Mouse (Mus musculus): Measurements from ENCODE around the gene Rngtt. TPM values are rescaled to one million over a fixed set of nuclear protein-coding genes. Genes with fewer than 3 reads are reported as not detected.
"Not testable (repeated sequence)": the region's sequence is repeated elsewhere in the genome, so short reads cannot be mapped to it uniquely, and the experiment has no call there.

Gene Rngtt
- 10 to 100 TPM; 50.2 to 69.5 TPM for polyA plus RNA-seq (2017; shearing (Covaris generic))

DNA sequence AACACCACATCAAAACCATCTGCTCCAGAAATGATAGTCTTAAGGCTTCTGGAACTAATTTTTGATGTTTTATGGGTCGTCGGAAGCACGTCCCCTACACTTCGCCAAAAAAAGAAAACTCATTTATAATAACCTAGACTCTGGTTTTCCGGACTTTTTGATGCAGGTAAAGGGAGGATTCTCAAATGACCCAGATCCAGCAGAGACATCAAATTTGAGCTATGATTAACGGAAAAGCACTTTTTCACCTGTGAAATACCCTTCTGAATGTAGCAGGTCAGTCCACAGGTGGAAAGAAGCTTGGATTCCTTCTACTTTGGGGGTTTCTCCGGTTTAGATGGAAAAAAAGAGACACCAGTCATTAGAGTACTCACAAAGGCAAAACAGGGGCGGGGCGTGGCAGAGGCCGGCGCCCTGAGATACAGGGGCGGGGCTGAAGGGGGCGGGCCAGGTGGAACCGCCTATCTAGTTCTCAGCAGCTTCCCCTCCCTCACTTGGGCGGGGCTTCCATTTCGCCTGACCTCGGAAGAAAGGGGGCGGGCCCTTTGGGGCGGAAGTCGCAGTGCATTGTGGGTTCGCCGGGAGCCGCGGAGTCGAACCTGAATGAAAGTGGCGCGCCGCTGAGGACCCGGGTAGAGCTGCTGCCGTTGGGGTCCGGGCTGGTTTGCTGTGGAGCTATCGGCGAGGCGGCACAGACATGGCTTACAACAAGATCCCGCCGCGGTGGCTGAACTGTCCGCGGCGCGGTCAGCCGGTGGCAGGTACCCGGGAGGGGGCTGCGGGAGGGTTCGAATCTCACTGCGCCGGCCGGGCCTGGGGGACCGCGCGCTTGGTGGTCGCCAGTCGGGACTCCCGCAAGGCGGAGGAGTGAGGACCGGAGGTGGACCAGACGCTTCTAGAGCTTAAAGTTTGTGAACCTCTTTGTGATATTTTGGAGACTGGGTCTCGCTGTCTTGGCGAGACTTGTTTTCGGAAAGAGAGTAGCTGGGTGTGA is at the start of gene Rngtt:
Gene Rngtt (plus strand): TSS at position 548 of the 994 bp plus-strand sequence.
- peak; percentile 87 for ATAC-seq

DNA sequence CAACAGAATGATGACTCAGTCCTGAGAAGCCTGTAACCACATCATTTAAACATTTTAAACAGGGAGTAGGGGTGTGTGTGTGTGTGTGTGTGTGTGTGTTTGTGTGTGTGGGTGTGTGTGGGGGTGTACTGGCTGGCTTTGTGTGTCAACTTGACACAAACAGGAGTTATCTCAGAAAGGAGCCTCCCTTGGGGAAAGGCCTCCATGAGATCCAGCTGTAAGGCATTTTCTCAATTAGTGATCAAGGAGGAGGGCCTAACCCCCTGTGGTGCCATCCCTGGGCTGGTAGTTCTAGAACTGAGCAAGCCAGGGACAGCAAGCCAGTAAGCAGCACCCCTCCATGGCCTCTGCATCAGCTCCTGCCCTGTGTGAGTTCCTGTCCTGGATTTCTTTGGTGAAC is 49.8 kb upstream of the Rngtt start:
- ATAC-seq: no peak

DNA sequence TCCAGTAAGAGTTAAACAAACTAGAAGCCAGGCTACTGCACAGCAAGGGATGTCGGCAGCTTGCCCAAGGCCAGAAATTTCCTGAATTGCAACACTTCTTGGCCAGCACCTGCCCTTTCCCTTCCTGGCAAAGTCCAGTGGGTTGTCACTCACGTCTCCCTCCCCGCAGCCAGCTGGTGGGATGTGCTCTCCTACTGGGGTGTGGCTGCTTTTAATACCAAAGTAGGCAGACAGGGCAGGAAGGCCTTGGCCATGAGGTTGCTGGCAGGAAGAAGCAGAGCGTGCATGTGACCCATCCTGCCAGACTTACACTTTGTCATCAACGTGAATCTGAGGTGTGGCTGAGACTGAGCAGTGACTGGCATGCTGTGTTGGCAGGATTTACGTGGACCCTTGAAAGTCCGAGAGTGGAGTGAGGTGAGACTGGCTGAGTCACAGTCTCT is 48.8 kb upstream of the Rngtt start:
- peak; percentile 97 for ATAC-seq

DNA sequence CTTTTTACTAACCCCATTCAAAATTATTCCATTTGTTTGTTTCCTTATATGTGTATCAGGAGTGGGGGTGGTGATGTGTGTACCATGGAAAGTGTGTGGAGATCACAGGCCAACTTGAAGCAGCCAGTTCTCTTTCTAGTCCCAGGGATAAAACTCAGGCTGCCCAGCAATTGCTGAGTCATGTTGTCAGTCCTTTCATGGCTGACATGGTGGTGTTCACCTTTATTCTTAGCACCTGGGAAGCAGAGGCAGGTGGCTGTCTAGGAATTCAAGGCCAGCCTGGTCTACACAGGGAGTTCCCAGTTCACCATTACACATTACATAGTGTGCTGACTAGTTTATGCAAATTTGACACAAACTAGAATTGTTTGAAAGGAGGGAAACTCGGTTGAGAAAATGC is 47.2 kb upstream of the Rngtt start:
- no peak for ATAC-seq

DNA sequence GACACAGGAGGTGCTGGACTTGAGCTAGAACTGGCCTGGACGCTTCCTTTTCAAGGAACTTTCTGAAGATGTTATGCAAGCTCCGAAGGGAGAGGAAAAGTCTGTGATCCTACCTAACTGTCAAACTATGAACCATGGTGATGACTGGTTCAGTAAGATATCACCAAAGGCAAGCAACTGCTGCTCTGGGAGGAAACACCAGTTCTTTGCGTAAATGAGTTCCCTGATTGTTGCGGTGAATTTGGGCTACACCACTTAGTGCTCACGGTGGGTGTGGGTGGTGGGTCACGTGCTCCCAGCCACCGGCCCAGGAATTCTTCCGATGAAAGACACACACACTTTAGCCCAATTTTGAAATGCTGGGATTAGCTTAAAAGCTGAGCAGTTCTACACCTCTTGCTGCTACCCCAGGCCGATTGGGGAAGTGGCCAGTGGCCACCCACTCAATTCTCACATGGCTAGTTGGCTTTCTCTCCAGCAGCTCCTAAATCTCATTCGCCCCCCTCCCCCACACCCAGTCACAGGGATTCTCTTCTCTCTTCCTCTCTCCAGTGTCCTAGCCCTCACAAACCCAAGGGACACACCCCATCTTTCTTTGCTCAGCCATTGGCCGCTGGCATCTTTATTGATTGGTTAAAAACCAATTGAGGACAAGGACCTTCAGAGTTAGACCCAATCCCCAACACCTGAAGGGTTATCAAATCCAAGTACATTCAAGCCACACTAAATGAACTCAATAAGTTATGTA is 45.0 kb upstream of the Rngtt start:
- ATAC-seq: no peak

DNA sequence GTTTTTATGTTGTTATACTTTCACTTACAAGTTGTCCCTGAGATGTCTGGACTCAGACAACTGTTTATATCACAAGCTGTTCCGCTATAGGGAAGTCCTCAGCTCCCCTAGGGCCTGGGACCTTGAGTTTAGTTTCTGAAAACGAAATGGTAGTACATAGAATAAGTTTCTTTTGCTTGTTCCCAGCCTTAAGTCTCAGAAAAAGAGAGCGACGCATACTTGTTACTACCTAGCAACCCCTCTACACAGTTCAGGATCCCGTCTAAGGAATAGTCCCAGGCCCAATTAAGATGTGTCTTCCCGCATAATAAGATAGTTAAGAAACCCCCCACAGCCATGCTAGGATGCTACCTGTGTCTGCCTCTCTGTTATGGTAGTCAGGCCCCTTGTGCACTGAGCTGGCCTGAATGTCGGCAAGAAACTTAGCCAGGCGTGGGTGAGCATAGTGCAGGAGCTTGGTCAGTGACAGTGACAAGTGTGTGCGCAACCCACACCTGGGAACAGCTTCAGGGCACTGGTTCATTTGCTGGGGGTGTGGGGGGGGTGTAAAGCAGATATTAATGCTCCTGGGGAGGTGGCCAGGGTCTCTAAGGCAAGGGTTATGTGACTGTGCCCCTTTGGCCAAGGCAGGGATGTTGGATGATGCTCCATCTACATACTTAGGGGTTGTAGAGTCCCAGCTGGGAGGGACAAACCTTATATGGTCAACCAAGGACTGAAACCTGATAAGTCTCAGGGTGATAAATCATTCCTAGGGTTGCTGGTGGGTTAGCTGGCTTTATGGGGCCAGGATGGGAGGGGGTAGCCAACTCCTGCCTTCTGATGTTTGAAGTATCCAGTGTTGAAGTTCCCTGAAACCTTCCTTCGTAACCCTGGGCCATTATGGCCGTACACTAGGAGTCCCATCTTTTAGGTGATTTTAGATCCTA is 39.5 kb upstream of the Rngtt start:
- ATAC-seq: no peak

DNA sequence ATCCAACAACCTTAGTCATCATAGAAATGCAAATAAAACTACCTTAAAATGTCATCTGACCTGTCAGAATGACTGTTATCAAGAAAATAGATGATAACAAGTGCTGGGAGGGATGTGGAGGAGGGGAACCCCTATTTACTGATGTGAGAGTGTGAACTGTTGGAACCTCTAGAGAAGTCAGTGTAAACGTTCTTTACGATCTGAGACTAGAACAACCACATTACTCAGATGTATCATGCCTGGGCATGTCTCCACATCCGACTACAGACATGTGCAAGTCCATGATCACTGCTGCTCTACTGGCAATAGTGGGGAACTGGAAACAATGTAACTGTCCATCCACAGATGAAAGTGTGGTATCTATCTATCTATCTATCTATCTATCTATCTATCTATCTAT is 36.7 kb upstream of the Rngtt start:
- ATAC-seq: peak; percentile 79

DNA sequence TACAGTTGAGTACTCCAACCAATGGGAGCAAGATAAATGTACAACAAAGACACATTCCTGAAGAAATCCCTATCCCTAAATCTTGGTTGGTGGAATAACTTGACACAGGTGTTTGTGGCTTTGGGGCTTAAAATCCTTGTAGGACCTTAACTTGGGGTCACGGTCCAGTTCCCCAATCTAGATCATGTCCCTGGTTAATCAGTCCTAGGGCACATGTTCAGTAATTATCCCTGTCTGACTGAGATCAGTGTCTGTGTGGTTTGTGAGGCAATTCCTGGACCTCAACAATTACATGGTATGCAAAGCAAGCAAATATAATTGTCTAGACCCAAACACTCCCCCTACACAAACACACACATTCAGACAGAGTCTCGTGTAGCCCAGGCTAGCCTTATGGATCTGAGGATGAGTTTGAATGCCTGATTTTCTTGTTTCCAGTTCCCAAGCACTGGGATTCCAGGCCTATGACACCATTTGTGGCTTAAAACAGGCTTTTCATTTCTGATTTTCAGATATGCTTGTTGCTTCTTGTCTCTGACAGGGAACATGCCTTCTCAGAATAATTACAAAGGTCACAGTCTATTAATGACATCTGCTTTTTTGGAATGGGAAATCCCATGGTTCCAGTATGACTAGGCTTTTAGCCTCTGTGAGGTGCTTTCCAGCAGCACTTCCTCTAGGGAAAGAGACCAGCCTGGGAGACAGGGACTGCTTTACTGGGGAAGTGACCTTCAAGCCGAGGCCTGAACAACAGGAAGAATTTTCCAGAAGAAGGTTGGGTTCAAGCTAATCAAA is 28.0 kb upstream of the Rngtt start:
- no peak for ATAC-seq

DNA sequence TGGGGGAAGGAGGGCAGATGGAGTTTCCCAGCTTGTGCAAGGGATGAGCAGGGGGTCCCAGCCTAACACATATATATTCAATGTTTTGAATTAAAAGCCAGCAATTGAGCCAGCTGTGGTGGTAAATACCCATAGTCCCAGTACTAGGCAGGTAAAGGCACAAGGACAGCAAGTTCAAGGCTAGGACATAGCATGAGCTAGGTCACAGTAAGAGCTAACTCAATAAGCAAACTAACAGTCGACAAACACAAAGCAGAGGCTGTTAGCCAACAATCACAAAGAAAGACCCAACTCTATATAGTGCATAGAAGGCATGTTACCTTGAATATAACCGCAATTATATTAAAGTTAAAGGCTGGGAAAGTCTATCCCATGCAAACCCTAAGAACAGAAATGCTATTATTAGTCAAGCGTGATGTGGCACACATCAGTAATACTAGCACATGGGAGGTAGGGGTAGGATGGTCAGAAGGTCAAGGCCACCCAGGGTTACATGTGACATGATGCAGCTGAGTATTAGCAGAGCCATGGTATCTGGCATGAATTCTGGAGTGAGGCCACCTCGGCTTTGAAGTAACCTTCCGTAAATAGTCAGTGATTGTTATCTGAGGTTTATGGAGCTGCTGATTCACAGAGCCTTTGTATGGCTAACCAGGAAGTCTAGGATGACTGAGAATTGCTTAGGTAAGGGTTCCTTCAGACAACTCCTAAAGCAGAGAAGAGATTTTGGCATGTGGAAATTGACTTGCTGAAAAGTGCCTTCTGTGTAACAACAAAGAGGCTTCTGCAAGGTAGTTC is 25.8 kb upstream of the Rngtt start:
- ATAC-seq: no peak

DNA sequence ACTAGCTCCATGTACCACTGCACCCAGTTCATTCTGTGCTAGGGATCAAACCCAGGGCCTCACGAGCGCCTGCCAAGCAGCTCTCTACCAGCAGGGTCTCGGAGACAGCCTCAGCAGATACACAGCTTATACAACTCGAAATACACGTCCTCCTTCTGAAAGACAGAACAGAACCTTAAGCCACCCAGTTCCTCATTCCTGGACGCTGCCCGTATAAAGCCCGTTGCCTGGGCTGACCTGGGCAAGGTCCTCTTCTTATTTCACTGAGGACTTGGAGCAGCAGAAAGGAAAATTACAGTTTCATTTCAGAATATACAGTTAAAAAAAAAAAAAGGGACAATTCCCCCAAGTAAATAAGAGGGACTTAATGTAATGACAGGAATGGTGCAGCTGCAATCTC is 24.7 kb upstream of the Rngtt start:
- no peak for ATAC-seq

DNA sequence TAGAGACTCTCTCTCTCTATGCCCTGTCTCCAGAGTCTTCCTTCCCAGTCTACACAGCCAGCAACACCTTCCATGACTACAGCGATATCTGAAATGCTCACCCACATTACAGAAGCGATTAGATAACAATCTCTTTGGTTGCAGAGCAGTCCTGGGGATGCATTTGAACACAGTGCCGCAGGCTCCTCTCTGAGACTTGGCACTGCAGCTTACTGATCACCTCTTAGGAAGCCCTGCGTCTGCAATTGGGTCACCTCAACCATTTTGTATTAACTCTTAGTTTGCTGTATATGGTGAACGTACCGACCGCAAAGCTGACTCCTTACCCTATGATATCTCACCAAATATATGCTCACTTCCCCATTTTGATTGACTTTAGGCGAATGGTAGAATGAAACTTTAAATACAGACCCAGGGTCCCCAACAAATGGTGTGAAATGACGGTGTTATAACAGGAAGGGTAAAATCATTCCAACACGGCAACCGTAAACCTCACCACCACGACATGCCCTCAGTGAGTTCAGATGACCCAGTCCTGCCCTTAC is 20.9 kb upstream of the Rngtt start:
- peak; percentile 25 for ATAC-seq

DNA sequence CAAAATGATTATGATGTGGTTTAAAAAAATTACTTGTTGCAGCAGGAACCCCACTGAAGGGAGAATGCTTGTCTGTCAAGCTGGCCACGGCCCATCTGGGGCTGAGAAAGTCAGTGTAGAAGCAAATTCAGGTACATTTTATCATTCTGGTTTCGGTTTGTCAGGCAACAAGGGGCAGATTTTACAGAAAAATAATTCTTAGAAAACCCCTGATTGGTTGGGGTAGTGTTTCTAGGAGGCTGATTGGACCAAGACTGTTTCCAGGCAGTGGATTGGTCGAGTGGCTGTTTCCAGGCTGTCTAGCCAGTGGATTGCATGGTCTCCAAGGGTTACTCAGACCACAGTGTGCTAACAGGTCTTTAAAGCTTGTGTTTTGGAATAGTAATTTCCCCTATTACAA is 20.1 kb upstream of the Rngtt start, which contains the start of gene Pnrc1:
Gene Pnrc1 (minus strand): TSS at position 162 of the 400 bp plus-strand sequence.
- peak; percentile 75 for ATAC-seq

DNA sequence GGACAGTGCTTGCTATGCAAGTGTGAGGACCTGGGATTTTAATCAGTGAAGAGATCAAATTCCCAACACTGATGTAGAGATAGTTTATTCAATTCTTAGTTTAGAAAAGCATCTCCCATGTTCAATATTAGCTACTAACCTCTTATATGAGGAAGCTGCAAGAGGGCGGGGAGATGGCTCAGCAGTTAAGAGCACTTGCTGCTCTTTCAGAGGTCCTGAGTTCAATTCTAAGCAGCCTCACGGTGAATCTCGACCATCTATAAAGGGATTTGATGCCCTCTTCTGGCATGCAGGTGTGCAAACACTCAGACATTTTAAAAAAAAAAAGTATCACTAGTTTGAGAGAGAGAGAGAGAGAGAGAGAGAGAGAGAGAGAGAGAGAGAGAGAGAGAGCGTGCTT is 19.2 kb upstream of the Rngtt start:
- ATAC-seq: peak; percentile 43

DNA sequence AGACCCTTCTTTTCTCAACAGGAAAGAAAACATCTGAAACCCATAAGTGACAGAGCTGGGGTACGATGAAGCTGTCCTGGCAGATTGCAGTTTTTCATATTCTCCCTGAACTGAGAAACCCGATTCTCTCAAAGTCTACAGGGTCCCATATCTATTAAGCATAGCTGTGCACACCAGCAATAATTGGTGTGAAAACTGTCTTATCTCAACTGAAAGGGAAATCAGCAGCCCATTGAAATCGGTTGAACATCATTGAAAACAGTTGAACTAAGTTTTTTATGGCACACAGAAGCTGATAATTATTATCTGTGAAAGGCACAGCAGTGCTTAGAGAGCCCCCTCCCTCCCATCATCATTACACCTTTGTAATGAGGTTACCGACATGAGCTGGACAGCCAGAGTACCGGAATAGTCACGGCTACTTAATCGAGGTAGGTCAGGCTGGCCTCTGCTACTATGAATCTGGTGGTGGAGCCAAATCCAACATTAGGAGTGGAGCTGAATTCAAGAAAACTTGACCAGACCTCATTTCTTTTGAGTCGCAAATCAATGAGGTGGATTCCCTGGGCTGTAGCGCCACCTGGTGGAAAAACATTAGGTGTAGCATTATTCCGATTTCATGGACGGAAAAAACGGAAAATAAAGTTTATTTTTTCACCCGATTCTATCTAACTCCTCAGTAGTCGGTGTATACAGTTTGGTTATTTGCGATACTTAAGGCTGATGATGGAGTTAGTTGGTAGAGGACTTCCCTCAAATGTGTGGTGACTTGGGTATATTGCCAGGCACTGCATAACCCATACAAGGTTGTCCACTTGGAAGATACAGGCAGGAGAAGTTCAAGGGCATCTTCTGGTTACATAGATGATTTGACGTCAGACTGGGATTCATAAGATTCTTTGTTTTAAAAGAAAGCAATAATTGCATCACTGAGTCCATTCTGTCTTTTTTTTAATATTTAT is 17.4 kb upstream of the Rngtt start:
- ATAC-seq: no peak

DNA sequence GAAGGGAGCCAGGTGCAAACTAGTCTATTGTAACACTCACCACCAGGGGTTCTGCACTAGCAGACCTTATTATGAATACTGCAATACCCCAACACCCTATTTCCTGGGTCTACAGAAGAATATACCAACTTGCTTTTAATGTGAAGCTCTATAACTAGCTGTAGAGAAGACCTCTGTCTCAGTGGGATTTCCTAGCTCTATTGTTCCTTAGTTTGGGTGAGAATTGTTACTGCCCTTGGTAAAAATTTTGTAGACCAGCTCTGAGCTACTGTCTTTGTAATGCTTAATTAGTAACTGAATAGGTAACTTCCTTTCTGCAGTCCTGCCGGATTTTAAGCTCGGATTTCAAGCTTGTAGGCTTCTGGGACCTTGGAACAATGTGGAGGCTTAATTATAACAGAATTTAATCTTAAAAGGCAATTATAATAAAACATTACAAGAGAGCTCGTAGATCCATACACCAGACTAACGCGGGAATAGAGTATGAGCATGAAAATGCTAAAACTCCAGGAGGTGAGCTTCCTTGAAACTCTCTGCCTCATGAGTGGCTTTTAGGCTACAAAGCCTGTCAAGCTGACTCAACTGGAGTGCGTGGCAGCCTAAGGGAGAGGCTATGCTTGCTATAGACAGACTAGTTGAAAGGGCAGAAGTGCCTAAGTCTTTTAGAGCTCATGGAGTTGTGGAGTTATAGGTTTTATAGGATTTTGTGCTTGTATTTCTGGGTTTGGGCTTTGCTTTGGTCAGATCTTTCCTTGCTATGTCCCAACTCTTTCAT is 9.0 kb upstream of the Rngtt start:
- not testable (repeated sequence) for ATAC-seq

DNA sequence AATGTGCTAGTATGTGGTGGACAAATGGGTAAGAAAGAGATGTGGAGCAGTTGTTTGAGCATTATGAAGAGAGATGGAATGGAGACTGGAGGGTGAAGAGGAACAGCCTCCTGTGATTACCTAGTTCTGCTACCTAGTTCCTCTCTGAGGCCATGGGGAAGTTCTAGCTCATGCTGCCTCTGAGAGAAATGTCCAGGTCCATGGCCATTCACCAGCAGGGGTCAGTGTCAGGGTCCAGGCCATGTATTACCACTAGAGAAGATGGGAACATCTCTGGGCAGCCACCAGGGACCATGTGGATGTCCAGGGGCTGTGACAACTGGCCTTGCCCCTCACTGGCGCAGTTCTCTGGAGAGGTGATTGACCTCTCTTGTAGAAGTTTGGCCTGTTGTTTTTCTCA is 7.1 kb upstream of the Rngtt start:
- ATAC-seq: no peak

DNA sequence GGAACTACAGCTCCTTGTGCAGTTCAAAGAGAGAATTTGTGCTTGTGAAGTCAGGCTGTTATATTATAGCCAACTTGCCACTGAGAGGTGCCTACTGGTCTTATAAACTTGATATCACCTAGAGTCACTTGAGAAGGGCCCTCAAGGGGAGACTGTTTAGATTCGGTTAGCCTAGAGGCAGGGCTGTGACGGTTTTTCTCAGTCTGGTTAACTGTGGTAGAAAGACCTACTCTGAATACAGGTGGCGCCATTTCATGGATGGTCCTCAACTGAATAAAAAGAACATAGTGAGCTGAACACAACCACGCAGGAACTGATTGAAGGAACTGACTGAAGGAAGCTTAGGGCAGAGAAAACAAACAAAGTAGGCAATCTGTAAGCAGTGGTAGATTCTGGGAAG is 3.0 kb upstream of the Rngtt start:
- no peak for ATAC-seq

DNA sequence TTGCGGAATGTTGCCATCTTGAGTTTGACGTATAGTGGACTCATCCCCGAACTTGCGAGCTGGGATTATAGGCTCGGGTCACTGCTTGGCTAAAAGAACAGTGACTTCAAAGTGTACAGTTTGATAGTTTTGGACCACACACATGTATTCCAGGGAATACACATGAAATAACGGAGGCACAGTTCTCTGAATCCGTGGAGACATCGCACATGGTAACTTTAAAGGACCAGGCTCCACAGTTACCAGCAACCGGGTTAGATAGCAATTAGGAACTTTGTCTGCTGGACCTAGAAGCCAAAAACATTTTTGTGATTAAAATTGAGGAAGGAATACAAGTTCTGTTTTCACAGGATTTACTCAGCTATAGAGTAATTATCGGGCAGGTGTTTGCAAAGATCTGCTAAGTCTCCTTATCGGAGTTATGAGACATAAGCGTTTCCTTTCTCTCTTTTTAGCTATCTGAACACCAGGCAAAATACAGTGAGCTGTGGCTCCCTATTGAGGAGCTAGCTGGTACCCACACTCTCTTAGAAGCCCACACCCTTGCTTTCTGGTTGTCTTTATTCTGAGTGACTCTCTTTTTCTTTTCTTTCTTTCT is 828 bp downstream of the Rngtt start:
- no peak for ATAC-seq
